Mouse (Mus musculus): ENCODE data around the gene Fam124b. TPM values are rescaled to one million over a fixed set of nuclear protein-coding genes. Genes with fewer than 3 reads are reported as not detected.

The Fam124b gene
- 0.09 TPM in 1 of 2 replicates, not detected in the other for total RNA-seq (2021)
- long read RNA-seq: 0 reads

GRCm38 (mm10) chr1:80218268-80218667 is at the start of gene Fam124b:
TSS of gene Fam124b (minus strand) at chr1:80218473.
- DNase-seq: peak; percentile 23

DNA sequence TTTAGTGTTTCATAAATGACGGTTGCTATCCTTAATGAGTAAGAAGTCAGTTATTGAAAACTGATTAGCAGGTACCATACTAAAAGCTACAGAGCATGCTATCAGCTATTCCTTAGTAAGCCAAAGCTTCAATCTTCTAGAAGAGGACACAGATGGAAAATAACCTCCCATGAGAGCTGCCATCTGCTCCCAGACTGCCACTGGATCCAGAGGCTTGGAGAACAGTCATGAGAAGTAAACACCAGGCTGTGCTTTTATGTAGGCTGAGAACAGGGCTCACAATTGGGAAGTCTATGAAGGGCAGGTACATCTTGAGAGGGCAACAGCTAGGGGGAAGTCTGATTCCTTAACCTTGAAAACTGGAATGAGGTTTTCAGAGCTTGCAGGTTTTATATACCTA is 42.2 kb upstream of the Fam124b start:
- DNase-seq: no peak

DNA sequence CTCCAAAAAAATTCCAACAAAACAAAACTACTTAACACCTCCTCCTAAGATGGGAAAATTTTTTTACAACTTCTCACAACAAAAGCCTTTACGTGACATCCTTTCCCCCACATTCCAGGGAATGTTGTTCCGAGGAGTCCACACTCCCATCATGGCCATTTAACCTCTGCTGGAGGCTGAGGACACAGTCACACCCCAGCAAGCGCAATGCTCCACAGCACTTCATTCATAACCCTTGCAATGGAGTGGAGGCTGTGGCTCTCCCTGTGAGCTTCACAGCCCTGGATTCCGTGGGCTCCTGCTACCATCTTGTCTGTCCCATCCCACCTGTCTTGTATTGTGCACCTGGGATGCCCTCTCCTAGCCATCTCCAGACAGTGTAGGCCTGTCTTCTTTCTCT is 40.4 kb upstream of the Fam124b start:
- DNase-seq: no peak

GRCm38 (mm10) chr1:80253309-80253708 is 35.0 kb upstream of the Fam124b start:
- no peak for DNase-seq

- DNase-seq: no peak
Observed at GRCm38 (mm10) chr1:80250247-80250646, 32.0 kb upstream of the Fam124b start.

DNA sequence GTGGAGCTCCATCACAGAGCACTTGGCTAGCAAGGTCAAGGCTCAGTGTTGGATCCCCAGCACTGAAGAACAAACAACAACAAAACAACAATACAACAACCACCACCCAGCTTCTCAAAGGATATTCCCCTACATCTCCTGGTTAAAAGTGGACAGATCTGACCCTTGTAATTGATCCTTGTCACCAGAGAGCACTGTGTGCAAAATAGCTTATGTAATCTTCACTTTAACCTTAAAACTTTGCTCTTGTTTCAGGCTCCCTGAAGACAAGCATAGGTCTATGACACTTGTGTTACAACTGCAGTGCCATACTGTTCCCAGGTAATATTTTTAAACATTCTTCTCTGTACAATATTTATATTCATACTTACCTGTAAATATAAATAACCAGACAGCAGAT is 28.9 kb upstream of the Fam124b start:
- no peak for DNase-seq

- DNase-seq: no peak
Observed at GRCm38 (mm10) chr1:80244123-80244522, 25.9 kb upstream of the Fam124b start.

GRCm38 (mm10) chr1:80241579-80241978 is 23.3 kb upstream of the Fam124b start:
- DNase-seq: no peak

DNA sequence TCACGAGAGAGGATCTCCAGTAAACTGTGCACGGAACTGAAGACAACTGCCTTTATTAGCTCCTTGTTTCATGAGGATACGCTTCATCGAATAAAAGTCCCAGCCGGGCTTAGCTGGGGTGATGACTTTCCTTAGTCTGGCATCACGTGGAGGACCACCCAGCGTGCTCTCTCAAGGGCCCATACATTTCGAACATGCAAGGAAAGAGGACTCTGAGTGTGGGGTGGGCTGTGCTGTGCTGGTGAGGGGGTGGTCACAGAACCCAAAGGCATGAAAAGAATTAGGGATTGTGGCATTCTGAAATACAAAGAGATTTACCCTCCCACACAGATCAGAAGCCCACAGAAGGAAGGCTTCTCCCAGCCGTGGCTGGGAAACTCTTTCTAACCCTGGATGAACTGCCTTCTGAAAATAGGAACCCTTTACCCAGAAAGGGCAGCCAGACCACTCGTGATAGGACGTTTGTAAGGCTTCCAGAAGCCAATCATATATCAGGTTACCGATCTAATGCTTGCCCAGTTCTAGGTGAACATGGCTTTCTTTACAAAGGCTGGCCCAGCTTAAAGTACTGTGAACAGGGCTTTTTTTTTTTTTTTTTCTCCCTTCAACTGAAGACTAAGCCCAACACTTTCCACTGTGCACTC is 21.9 kb upstream of the Fam124b start:
- no peak for DNase-seq

GRCm38 (mm10) chr1:80239481-80239880 is 21.2 kb upstream of the Fam124b start:
- no peak for DNase-seq

DNA sequence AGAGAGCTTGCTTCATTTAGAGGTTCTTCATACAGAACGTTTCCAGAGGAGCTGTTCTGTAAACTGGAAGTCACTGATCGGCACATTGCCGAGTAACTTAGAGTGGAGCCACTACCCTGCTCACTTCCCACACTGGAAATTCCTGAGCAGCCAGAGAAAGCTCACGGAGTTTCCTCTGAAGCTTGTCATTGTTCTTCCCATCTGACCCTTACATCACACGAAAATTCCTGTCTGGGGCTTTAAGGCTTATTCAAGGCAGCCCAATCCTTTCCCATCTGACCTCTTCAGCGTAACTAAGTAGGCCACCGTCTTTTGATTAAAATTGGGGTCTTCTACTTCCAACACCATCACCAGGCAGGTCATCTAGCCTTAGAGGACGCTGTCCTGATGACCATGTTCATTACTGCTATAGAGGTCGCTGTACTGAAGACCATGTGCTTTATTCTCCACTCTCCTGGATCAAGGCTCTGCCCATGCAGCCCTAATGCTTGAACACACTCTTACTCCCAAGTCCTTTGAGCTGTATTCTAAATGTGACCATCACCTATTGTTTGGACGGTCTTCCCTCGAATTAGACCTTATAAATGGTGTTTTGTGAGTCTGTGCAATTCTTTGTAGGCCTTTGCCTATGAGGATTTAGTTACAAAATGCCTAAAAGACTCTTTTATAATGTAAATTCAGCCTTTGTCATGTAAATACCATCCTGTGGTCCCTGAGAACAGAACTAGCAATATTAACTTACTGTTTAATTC is 18.9 kb upstream of the Fam124b start:
- no peak for DNase-seq

DNA sequence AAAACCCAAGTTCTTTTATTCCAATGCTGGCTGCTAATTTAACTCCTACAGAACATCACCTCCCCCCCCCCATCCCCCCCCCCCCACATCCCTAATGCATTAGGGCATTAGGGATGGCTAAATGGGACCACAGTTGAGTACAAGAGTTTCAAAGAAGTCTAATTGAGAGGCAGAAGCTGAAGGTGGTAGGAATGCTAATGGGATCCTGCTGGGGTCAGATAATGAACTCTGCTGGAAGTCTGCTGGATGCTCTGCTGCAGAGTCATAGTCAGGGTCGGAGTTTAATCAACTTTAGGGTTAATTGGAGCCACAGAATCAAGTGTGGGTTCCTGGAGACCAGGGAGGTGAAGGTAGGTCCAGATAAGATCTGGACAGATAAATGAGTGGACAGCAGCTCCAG is 17.9 kb upstream of the Fam124b start:
- no peak for DNase-seq

DNA sequence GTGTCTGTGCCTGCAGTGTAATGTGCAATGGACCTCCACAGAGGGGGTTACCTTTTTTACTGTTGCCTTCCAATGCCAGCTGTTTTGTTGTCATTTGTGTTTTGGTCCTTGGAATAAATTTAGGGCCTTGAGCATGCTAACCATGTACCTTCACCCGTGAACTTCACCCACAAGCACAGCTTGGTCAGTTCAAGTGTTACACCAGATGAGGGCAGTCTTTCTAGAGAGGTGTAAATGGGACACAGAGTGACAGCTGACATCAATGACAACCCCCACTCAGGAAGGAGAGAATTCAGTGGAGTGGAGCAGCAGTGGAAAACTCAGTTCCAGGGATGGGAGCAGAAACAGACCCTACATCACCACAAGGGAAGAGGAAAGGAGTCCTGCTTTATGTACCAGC is 12.3 kb upstream of the Fam124b start:
- DNase-seq: no peak

DNA sequence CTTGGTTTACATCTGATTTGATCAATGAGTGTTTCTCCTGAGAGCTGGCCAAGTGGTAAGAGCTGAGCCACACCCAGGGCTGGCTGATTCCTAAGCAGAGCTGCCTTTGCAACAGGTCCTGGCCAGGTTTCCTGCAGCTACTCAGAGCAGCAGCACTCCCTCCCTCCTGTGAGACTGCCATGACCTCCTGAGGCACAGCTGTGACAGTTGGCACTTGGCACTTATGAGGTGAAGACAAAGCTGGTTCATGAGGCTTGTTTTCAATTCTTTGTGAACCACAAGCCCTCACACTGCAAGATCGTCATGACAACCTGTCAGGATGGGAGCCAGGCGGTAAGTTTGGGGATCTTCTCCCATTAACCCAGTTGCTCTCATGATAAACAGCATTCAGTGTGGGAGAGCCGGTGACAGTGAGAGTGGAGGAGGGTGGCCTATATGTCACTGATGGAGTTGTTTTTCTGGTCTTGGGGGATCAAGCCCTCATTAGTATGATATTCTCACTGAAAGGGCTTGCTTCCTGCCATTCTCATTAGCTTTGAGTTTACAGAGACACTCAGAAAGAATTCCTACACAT is 6.7 kb upstream of the Fam124b start:
- no peak for DNase-seq

DNA sequence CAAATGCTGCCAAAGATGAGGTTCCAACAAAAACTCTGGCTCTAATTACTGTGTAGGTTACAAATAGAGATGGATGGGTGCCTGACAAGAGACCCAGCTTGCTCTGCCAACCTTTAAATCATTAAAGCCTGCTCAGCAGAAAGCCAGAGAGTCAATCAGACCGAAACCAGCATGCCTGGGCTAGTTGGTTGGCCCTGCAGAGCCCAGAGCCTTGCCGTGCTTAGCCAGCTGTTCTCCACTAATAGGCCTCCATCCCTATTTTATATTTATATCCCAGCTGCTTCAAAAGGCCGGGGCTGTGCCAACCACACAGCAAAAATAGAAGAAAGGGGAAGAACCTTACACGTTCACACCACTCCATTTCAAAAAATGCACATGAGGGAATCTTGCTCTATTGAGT is 2.9 kb upstream of the Fam124b start:
- no peak for DNase-seq

GRCm38 (mm10) chr1:80213826-80214225 is 4.4 kb downstream of the Fam124b start:
- no peak for DNase-seq

- DNase-seq: no peak
Observed at GRCm38 (mm10) chr1:80213146-80213545, 5.1 kb downstream of the Fam124b start.

DNA sequence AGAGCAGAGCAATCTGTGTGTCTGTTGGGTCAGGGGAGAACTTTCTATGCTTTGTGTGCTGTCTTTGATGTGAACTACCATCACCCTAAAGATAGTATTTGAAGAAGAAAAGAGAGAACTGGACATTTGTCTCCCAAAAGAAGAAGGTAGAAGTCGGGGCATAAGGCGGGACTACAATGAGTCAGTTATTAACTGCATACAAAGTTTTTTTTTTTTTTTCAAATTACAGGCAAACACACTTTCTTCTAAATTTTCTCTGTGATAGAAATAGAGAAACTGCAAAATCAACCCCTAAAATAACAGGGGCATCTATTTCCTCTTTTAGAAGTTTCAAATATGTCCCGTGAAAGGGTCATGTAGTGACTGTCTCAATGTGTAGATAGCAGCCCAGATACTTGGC is 16.0 kb downstream of the Fam124b start:
- DNase-seq: no peak

DNA sequence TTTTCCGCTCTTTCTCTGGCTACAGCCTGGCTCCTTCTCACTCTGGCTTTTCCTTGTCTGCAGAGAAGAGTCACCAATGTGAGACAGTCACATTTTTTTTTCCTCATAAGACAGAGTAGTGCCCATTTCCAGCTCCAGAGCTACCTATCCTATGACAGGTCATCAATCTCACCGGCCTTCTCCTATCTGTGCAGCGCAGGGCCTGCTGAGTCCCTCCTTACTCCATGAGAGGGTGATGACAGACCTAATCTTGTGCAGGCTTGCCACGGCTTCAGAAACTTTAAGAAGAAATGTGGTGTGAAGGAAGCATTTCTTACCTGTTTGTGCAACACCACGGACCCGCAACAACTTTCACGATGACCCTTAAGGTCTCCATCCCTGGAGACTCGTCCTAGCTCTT is 25.4 kb downstream of the Fam124b start:
- DNase-seq: no peak

DNA sequence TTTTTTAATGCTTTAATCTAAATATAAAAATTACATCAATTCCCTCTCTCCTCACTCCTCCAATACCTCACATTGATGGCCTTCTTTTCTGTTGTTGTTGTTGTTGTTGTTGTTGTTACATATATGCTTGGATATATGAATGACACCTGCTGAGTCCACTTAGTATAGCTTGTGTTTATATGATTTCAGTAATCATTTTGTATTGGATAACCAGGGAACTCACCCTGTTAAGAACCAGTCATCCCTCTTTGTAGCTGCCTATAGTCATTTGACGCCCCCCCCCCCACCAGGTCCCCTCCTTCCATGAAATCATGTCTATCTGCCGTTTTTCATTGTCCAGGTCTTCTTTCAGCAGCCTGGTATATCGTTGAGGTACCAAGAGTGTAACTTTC is 36.9 kb downstream of the Fam124b start:
- no peak for DNase-seq

- peak; percentile 25 for DNase-seq
Observed at GRCm38 (mm10) chr1:80180767-80181413, 37.4 kb downstream of the Fam124b start.

DNA sequence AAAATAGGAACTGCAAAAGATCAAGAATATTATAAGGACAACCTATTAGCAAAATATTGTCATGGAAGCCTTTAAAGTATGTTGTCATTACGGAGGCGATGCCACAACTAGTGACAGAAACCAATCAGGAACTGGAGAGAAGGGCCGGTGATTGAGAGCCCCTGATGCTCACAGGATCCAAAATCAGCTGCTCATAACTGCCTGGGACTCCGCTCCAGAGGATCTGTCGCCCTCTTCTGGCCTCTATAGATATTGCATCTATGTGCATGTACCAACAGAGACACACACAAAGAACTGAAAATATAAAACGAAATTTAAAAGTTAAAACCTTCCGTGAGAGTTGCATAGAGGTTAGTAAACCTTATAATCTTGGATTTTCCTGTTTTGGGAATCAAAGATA is 38.1 kb downstream of the Fam124b start:
- DNase-seq: no peak

Measured in adrenal gland, postnatal 25 days (tissue).